Mouse (Mus musculus) hindbrain, embryonic 15.5 days (tissue): ENCODE results near the gene Ptgfr. TPM values are rescaled to one million over a fixed set of nuclear protein-coding genes. Genes with fewer than 3 reads are reported as not detected.

ENCODE experiments used
- ATAC-seq: fragments of 200-750 bp; cut with Nextera tagmentation; 2 replicates; pipeline ENCODE4 v1.8.0; 2017; ENCODE audit warnings: low read depth, moderate number of reproducible peaks, moderate TSS enrichment; ENCODE audit not compliant: low FRiP score
- H3K27ac ChIP-seq: fragments of 300-500 bp; sonication (generic); replicated peaks from 2 replicates; pipeline ENCODE4 v1.5.1; 2015; ENCODE audit warnings: mild to moderate bottlenecking, inconsistent platforms
- H3K27me3 ChIP-seq: fragments of 300-500 bp; sonication (generic); 2 replicates; pipeline ENCODE4 v1.6.1; 2015; ENCODE audit warnings: control low read depth, inconsistent platforms
- H3K36me3 ChIP-seq: fragments of 300-500 bp; sonication (generic); 2 replicates; pipeline ENCODE4 v1.6.1; 2015; ENCODE audit warnings: control low read depth, inconsistent platforms
- H3K4me1 ChIP-seq: fragments of 300-500 bp; sonication (generic); replicated peaks from 2 replicates; pipeline ENCODE4 v1.6.1; 2015; ENCODE audit warnings: control low read depth, inconsistent platforms
- H3K4me2 ChIP-seq: fragments of 300-500 bp; sonication (generic); 2 replicates; pipeline ENCODE4 v1.6.1; 2015; ENCODE audit warnings: moderate library complexity, mild to moderate bottlenecking, inconsistent platforms
- H3K4me3 ChIP-seq: fragments of 300-500 bp; sonication (generic); 2 replicates; pipeline ENCODE4 v1.5.1; 2015; ENCODE audit warnings: mild to moderate bottlenecking, inconsistent platforms
- H3K9ac ChIP-seq: fragments of 300-500 bp; sonication (generic); 2 replicates; pipeline ENCODE4 v1.6.1; 2015; ENCODE audit warnings: inconsistent platforms
- H3K9me3 ChIP-seq: fragments of 300-500 bp; sonication (generic); 2 replicates; pipeline ENCODE4 v1.6.1; 2016; ENCODE audit warnings: control low read depth, inconsistent platforms
- WGBS: fragments of 180-500 bp; shearing (Covaris S2); methylation state at CpG from one replicate; pipeline ENCODE4 v1.1.7; 2015; 5-methylcytosine and 5-hydroxymethylcytosine counted together
- polyA plus RNA-seq: library from polyadenylated mRNA; unstranded; fragments of >200 nt; fragmentation: Nextera tagmentation; extraction: Ambion mirVana; gene quantifications from 2 replicates; pipeline ENCODE4 v1.2.1, GENCODE M21; 2015

Ptgfr gene
- 0.73 and 0.92 TPM in 2 replicates for polyA plus RNA-seq

GRCm38 (mm10) chr3:151836871-151837680 lies at the start of gene Ptgfr:
Gene Ptgfr, minus strand, starts transcription at chr3:151837630.
- Histone ChIP-seq H3K4me2 (peak within 1 kb of the TSS; percentile 91), H3K27me3 (peaks cover 11% of the 10 kb centered on the region; the same call in 1 of the 2 replicates), H3K27ac (no peak within 1 kb of the TSS), H3K4me3 (peak within 1 kb of the TSS; percentile 50), H3K36me3 (no peaks in the 10 kb centered on the region), H3K9me3 (no peaks in the 10 kb centered on the region), H3K9ac (peak within 1 kb of the TSS; percentile 44), H3K4me1 (peaks cover 10% of the 10 kb centered on the region)
- ATAC-seq, result peak; percentile 77
- 2% methylated on average over 30 of the region's 30 CpGs for WGBS

- ATAC-seq, result no peak
- H3K4me1 ChIP-seq, result no peaks in the 10 kb centered on the region
- WGBS, result 79% methylated on average over 5 of the region's 5 CpGs
Measured at GRCm38 (mm10) chr3:151883881-151884280, 46.5 kb upstream of the Ptgfr start.

GRCm38 (mm10) chr3:151879981-151880380 lies 42.6 kb upstream of the Ptgfr start:
- 79% methylated on average over 2 of the region's 2 CpGs for WGBS
- no peaks in the 10 kb centered on the region for H3K36me3 ChIP-seq
- no peak overlapping the region for H3K9ac ChIP-seq
- no peak overlapping the region for H3K27ac ChIP-seq
- no peaks in the 10 kb centered on the region for H3K9me3 ChIP-seq
- no peaks in the 10 kb centered on the region for H3K4me1 ChIP-seq
- ATAC-seq, result no peak
- no peak overlapping the region for H3K4me3 ChIP-seq
- H3K27me3 ChIP-seq, result no peaks in the 10 kb centered on the region
- no peak overlapping the region for H3K4me2 ChIP-seq

More at GRCm38 (mm10) chr3:151883881-151884280, 46.5 kb upstream of the Ptgfr start:
- Histone ChIP-seq H3K36me3 (no peaks in the 10 kb centered on the region), H3K27ac (no peak overlapping the region), H3K27me3 (no peaks in the 10 kb centered on the region), H3K4me2 (no peak overlapping the region), H3K9ac (no peak overlapping the region), H3K9me3 (no peaks in the 10 kb centered on the region), H3K4me3 (no peak overlapping the region)

- no peaks in the 10 kb centered on the region for H3K36me3 ChIP-seq
- no peaks in the 10 kb centered on the region for H3K4me1 ChIP-seq
- H3K27me3 ChIP-seq, result no peaks in the 10 kb centered on the region
- H3K9me3 ChIP-seq, result no peaks in the 10 kb centered on the region
- no peak for ATAC-seq
- H3K4me3 ChIP-seq, result no peak overlapping the region
- no peak overlapping the region for H3K9ac ChIP-seq
- no peak overlapping the region for H3K27ac ChIP-seq
- H3K4me2 ChIP-seq, result no peak overlapping the region
Measured at GRCm38 (mm10) chr3:151868970-151869369, 31.5 kb upstream of the Ptgfr start.

GRCm38 (mm10) chr3:151851344-151851743 lies 13.9 kb upstream of the Ptgfr start:
- no peaks in the 10 kb centered on the region for H3K27me3 ChIP-seq
- ATAC-seq, result no peak
- no peak overlapping the region for H3K9ac ChIP-seq
- H3K4me2 ChIP-seq, result no peak overlapping the region
- no peak overlapping the region for H3K4me3 ChIP-seq
- H3K4me1 ChIP-seq, result no peaks in the 10 kb centered on the region
- H3K36me3 ChIP-seq, result no peaks in the 10 kb centered on the region
- WGBS, result 92% methylated on average over 1 of the region's 1 CpGs
- H3K27ac ChIP-seq, result no peak overlapping the region
- H3K9me3 ChIP-seq, result no peaks in the 10 kb centered on the region

- Histone ChIP-seq H3K36me3 (no peaks in the 10 kb centered on the region), H3K9ac (no peak overlapping the region), H3K27ac (no peak overlapping the region), H3K4me3 (no peak overlapping the region), H3K27me3 (no peaks in the 10 kb centered on the region), H3K4me1 (no peaks in the 10 kb centered on the region), H3K9me3 (no peaks in the 10 kb centered on the region), H3K4me2 (no peak overlapping the region)
- WGBS, result 84% methylated on average over 1 of the region's 1 CpGs
- no peak for ATAC-seq
Measured at GRCm38 (mm10) chr3:151850621-151851020, 13.2 kb upstream of the Ptgfr start.

- Histone ChIP-seq H3K4me1 (no peaks in the 10 kb centered on the region), H3K27me3 (no peaks in the 10 kb centered on the region), H3K9ac (no peak overlapping the region), H3K4me3 (no peak overlapping the region), H3K27ac (no peak overlapping the region), H3K36me3 (no peaks in the 10 kb centered on the region), H3K9me3 (no peaks in the 10 kb centered on the region), H3K4me2 (no peak overlapping the region)
- no peak for ATAC-seq
- WGBS, result 90% methylated on average over 7 of the region's 7 CpGs
Measured at GRCm38 (mm10) chr3:151846292-151846691, 8.9 kb upstream of the Ptgfr start.

- no peaks in the 10 kb centered on the region for H3K27me3 ChIP-seq
- H3K9me3 ChIP-seq, result no peaks in the 10 kb centered on the region
- H3K36me3 ChIP-seq, result no peaks in the 10 kb centered on the region
- WGBS, result 86% methylated on average over 5 of the region's 5 CpGs
- H3K4me3 ChIP-seq, result no peak overlapping the region
- ATAC-seq, result no peak
- H3K4me1 ChIP-seq, result no peaks in the 10 kb centered on the region
- H3K27ac ChIP-seq, result no peak overlapping the region
- H3K9ac ChIP-seq, result no peak overlapping the region
- no peak overlapping the region for H3K4me2 ChIP-seq
Measured at GRCm38 (mm10) chr3:151844361-151845154, 7.1 kb upstream of the Ptgfr start.

- H3K27ac ChIP-seq, result no peak overlapping the region
- no peak overlapping the region for H3K4me2 ChIP-seq
- ATAC-seq, result no peak
- 71% methylated on average over 3 of the region's 3 CpGs for WGBS
- no peak overlapping the region for H3K9ac ChIP-seq
- no peak overlapping the region for H3K4me3 ChIP-seq
- peaks cover 11% of the 10 kb centered on the region; the same call in 1 of the 2 replicates for H3K27me3 ChIP-seq
- no peaks in the 10 kb centered on the region for H3K9me3 ChIP-seq
- no peaks in the 10 kb centered on the region for H3K36me3 ChIP-seq
- H3K4me1 ChIP-seq, result peaks cover 10% of the 10 kb centered on the region
Measured at GRCm38 (mm10) chr3:151840688-151841087, 3.3 kb upstream of the Ptgfr start.

- no peak overlapping the region for H3K9ac ChIP-seq
- no peak overlapping the region for H3K27ac ChIP-seq
- 62% methylated on average over 6 of the region's 6 CpGs for WGBS
- no peak overlapping the region for H3K4me2 ChIP-seq
- H3K36me3 ChIP-seq, result no peaks in the 10 kb centered on the region
- no peak for ATAC-seq
- no peak overlapping the region for H3K4me3 ChIP-seq
- H3K27me3 ChIP-seq, result peaks cover 11% of the 10 kb centered on the region; the same call in 1 of the 2 replicates
- no peaks in the 10 kb centered on the region for H3K9me3 ChIP-seq
- H3K4me1 ChIP-seq, result peaks cover 10% of the 10 kb centered on the region
Measured at GRCm38 (mm10) chr3:151838372-151838771, 942 bp upstream of the Ptgfr start.

- ATAC-seq, result no peak
- Histone ChIP-seq H3K4me2 (peak overlapping the region; percentile 91), H3K4me3 (peak overlapping the region; percentile 50), H3K36me3 (no peaks in the 10 kb centered on the region), H3K9me3 (no peaks in the 10 kb centered on the region), H3K9ac (0 out of 2 replicates have a peak overlapping the region, but pooled peaks have one; percentile 44), H3K27ac (no peak overlapping the region), H3K27me3 (peaks cover 11% of the 10 kb centered on the region; the same call in 1 of the 2 replicates), H3K4me1 (peaks cover 10% of the 10 kb centered on the region)
- WGBS, result 49% methylated on average over 9 of the region's 9 CpGs
Measured at GRCm38 (mm10) chr3:151837749-151838148, 319 bp upstream of the Ptgfr start.

- WGBS, result 5% methylated on average over 5 of the region's 5 CpGs
- ATAC-seq, result no peak
- H3K9ac ChIP-seq, result no peak overlapping the region
- no peak overlapping the region for H3K27ac ChIP-seq
- peaks cover 11% of the 10 kb centered on the region; the same call in 1 of the 2 replicates for H3K27me3 ChIP-seq
- peak overlapping the region; percentile 50 for H3K4me3 ChIP-seq
- H3K36me3 ChIP-seq, result no peaks in the 10 kb centered on the region
- no peaks in the 10 kb centered on the region for H3K9me3 ChIP-seq
- H3K4me2 ChIP-seq, result peak overlapping the region; percentile 91
- peaks cover 10% of the 10 kb centered on the region for H3K4me1 ChIP-seq
Measured at GRCm38 (mm10) chr3:151836451-151836850, 979 bp downstream of the Ptgfr start.
